Mouse (Mus musculus): ENCODE data around the gene S100a5.

GRCm38 (mm10) chr3:90582156-90582555 is 26.2 kb upstream of the S100a5 start:
- peak; percentile 51 for TF ChIP-seq CTCF (IDR thresholded peaks at IDR 0.05; ENCODE audit: low read depth)
- TF ChIP-seq EP300 (IDR thresholded peaks at IDR 0.05; ENCODE audit: low read depth) = no peak

All from liver, embryonic 14.5 days (tissue).